Mouse (Mus musculus): ENCODE results near the gene Crispld2. TPM values are rescaled to one million over a fixed set of nuclear protein-coding genes. Genes with fewer than 3 reads are reported as not detected.

Gene Crispld2
- total and polyA plus RNA-seq, 3 experiments: not detected

DNA sequence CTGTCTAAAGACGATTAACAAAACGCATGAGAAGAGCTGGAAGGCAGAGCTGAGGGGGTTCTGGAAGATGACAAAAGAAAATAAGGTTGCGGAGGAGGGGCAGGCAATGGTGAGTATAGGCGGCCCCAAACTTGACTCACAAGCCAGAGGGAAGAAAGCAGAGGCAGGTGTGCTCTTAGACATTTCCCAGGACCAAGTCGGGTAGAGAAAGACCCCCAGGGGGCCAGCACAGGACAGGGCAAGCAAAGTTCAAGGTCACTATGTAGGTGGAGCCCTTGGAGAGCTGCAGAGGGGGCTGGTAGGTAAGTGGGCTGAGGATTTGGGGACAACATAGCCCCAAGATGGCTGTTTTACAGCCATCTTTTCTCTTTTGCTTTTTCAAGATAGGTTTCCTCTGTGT lies 87.1 kb downstream of the Crispld2 start:
- Histone ChIP-seq H3K4me1 (ENCODE audit: control insufficient read depth in 1 of 2, insufficient read depth in 2 of 2) (peaks cover 19 to 37% of the 10 kb centered on the region in 2 experiments), H3K27me3 (replicated peaks) (peaks cover 27% of the 10 kb centered on the region), H3K36me3 (replicated peaks in 1 of 2; ENCODE audit: control insufficient read depth in 1 of 2, insufficient read depth in 1 of 2, low read length in 1 of 2) (peaks cover 21 to 31% of the 10 kb centered on the region in 2 experiments), H3K4me3 (replicated peaks in 1 of 3; ENCODE audit: low read depth in 2 of 3, low read length in 2 of 3, poor library complexity in 1 of 3) (no peak overlapping the region), H3K9me3 (replicated peaks; ENCODE audit: low read length) (no peaks in the 10 kb centered on the region), H3K4me2 (ENCODE audit: insufficient read depth, low read depth, poor library complexity, severe bottlenecking) (no peak overlapping the region), H3K9ac (ENCODE audit: insufficient read depth, low read depth) (no peak overlapping the region), H3K79me2 (replicated peaks; ENCODE audit: control insufficient read depth, extremely low read depth, insufficient read depth, poor library complexity, severe bottlenecking) (no peaks in the 10 kb centered on the region), H3K27ac (ENCODE audit: insufficient read depth, low read depth) (no peak overlapping the region)
- in situ Hi-C loops (cut with MboI; ENCODE audit: low pct_ligation_motif_present, low pct_unique_long_range_greater_than_20kb, low sequenced_read_pairs) (loop anchor here (5.0 kb wide), 1 partner anchor 132 kb away; no protein-coding TSS in a partner anchor), dilution Hi-C loops (cut with MboI; ENCODE audit: extremely low pct_ligation_motif_present, extremely low pct_unique_long_range_greater_than_20kb, low sequenced_read_pairs) (no loop called here)
- DNase-seq (ENCODE audit: extremely low read depth): no peak
- no peak for TF ChIP-seq MAX (IDR thresholded peaks at IDR 0.05; ENCODE audit: low read length)
- TF ChIP-seq IRF4 (IDR thresholded peaks at IDR 0.05; ENCODE audit: low read depth, low read length): no peak
- no peak for TF ChIP-seq SIN3A (IDR thresholded peaks at IDR 0.05; ENCODE audit: low read length)
- no peak for TF ChIP-seq UBTF (IDR thresholded peaks at IDR 0.05; ENCODE audit: low read depth, low read length)
- no peak for TF ChIP-seq RCOR1 (conservative IDR thresholded peaks at IDR 0.05; ENCODE audit: low read depth, low read length)
- no peak for TF ChIP-seq BHLHE40 (IDR thresholded peaks at IDR 0.05; ENCODE audit: low read depth, low read length)
- TF ChIP-seq JUND (conservative IDR thresholded peaks at IDR 0.05; ENCODE audit: low read depth, low read length): no peak
- TF ChIP-seq MAFK (IDR thresholded peaks at IDR 0.05; ENCODE audit: insufficient replicate concordance, low read length): no peak

DNA sequence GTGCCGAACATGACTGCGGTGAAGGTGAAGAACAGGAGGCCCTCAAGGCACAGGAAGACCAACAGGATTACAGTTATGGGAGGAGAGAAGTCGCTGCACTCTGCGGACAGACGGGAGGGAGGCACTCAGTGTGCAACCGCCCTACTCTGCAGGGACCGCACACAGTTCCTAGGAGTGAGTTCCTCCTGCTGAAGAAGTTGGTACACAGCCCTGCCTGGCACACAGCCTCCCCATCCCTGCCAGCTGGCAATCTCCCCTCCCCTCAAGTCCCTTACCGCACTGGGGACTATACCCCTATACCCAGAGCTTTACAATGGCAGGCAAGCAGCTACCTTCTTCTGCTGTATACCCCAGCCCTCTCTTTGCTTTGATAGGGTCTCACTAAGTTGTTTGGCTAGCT lies 91.0 kb downstream of the Crispld2 start:
- dilution Hi-C loops (cut with MboI; ENCODE audit: extremely low pct_ligation_motif_present, extremely low pct_unique_long_range_greater_than_20kb, low sequenced_read_pairs): no loop called here
- H3K36me3 ChIP-seq (replicated peaks in 1 of 2; ENCODE audit: control insufficient read depth in 1 of 2, insufficient read depth in 1 of 2, low read length in 1 of 2): peaks cover 56 to 69% of the 10 kb centered on the region in 2 experiments
- H3K9ac ChIP-seq (ENCODE audit: insufficient read depth, low read depth): no peak overlapping the region
- DNase-seq (ENCODE audit: extremely low read depth): no peak
- H3K9me3 ChIP-seq (replicated peaks; ENCODE audit: low read length): no peaks in the 10 kb centered on the region
- no peaks in the 10 kb centered on the region for H3K79me2 ChIP-seq (replicated peaks; ENCODE audit: control insufficient read depth, extremely low read depth, insufficient read depth, poor library complexity, severe bottlenecking)
- no peaks in the 10 kb centered on the region for H3K27me3 ChIP-seq (replicated peaks)
- in situ Hi-C loops (cut with MboI; ENCODE audit: low pct_ligation_motif_present, low pct_unique_long_range_greater_than_20kb, low sequenced_read_pairs): no loop called here
- H3K4me3 ChIP-seq (replicated peaks in 1 of 3; ENCODE audit: low read depth in 2 of 3, low read length in 2 of 3, poor library complexity in 1 of 3): no peak overlapping the region
- no peak overlapping the region for H3K27ac ChIP-seq (ENCODE audit: insufficient read depth, low read depth)
- H3K4me1 ChIP-seq (ENCODE audit: control insufficient read depth in 1 of 2, insufficient read depth in 2 of 2): peaks cover 19 to 22% of the 10 kb centered on the region in 2 experiments
- TF ChIP-seq MAX (IDR thresholded peaks at IDR 0.05; ENCODE audit: low read length) (no peak), MAFK (IDR thresholded peaks at IDR 0.05; ENCODE audit: insufficient replicate concordance, low read length) (no peak), ZC3H11A (IDR thresholded peaks at IDR 0.05; ENCODE audit: low read depth, low read length) (no peak), USF1 (IDR thresholded peaks at IDR 0.05; ENCODE audit: low read depth, low read length) (no peak), NRF1 (IDR thresholded peaks at IDR 0.05; ENCODE audit: low read depth, low read length) (no peak), RAD21 (IDR thresholded peaks at IDR 0.05; ENCODE audit: low read depth, low read length) (no peak), POLR2AphosphoS2 (IDR thresholded peaks at IDR 0.05; ENCODE audit: low read depth, low read length) (no peak), NELFE (IDR thresholded peaks at IDR 0.05; ENCODE audit: low read depth, low read length) (no peak), GABPA (IDR thresholded peaks at IDR 0.05; ENCODE audit: insufficient replicate concordance, low read depth, low read length) (no peak), CTCF (conservative IDR thresholded peaks at IDR 0.05 in 1 of 2, IDR thresholded peaks at IDR 0.05 in 1 of 2; ENCODE audit: low read depth in 2 of 2, low read length in 2 of 2) (no peak), MYC (IDR thresholded peaks at IDR 0.05; ENCODE audit: low read depth, low read length) (no peak)
- H3K4me2 ChIP-seq (ENCODE audit: insufficient read depth, low read depth, poor library complexity, severe bottlenecking): no peak overlapping the region
